Mouse (Mus musculus): Measurements from ENCODE around the gene Tiam1.
A peak's percentile ranks its signal among the peaks of the same experiment; 100 is the strongest.

The Tiam1 gene

GRCm38 (mm10) chr16:89993991-89994825 lies 149.4 kb downstream of the Tiam1 start:
- no peak for DNase-seq (ENCODE audit: low read depth)

- DNase-seq (ENCODE audit: low read depth), result no peak
These were observed 150.1 kb downstream of the Tiam1 start for GRCm38 (mm10) chr16:89993506-89993905.

- peak; percentile 92 for DNase-seq (ENCODE audit: low read depth)
These were observed 151.8 kb downstream of the Tiam1 start for GRCm38 (mm10) chr16:89991701-89992152.

GRCm38 (mm10) chr16:89990288-89990955 lies 153.1 kb downstream of the Tiam1 start:
- DNase-seq (ENCODE audit: low read depth), result no peak

GRCm38 (mm10) chr16:89989816-89990215 lies 153.8 kb downstream of the Tiam1 start:
- DNase-seq (ENCODE audit: low read depth), result no peak

- DNase-seq (ENCODE audit: low read depth), result no peak
These were observed 156.8 kb downstream of the Tiam1 start for GRCm38 (mm10) chr16:89986672-89987362.

- DNase-seq (ENCODE audit: low read depth), result peak; percentile 14
These were observed 157.7 kb downstream of the Tiam1 start for GRCm38 (mm10) chr16:89985702-89986481.

GRCm38 (mm10) chr16:89980075-89980744 lies 163.4 kb downstream of the Tiam1 start:
- DNase-seq (ENCODE audit: low read depth), result no peak

- no peak for DNase-seq (ENCODE audit: low read depth)
These were observed 168.1 kb downstream of the Tiam1 start for GRCm38 (mm10) chr16:89975441-89975840.

GRCm38 (mm10) chr16:89973814-89974712 lies 169.5 kb downstream of the Tiam1 start:
- no peak for DNase-seq (ENCODE audit: low read depth)

GRCm38 (mm10) chr16:89972854-89973487 lies 170.6 kb downstream of the Tiam1 start:
- no peak for DNase-seq (ENCODE audit: low read depth)

GRCm38 (mm10) chr16:89972018-89972417 lies 171.6 kb downstream of the Tiam1 start:
- DNase-seq (ENCODE audit: low read depth), result no peak

- DNase-seq (ENCODE audit: low read depth), result no peak
These were observed 175.5 kb downstream of the Tiam1 start for GRCm38 (mm10) chr16:89968058-89968457.

- no peak for DNase-seq (ENCODE audit: low read depth)
These were observed 180.7 kb downstream of the Tiam1 start for GRCm38 (mm10) chr16:89962876-89963275.

GRCm38 (mm10) chr16:89960904-89961303 lies 182.7 kb downstream of the Tiam1 start:
- no peak for DNase-seq (ENCODE audit: low read depth)

GRCm38 (mm10) chr16:89960186-89960878 lies 183.2 kb downstream of the Tiam1 start:
- no peak for DNase-seq (ENCODE audit: low read depth)

GRCm38 (mm10) chr16:89958982-89959381 lies 184.6 kb downstream of the Tiam1 start:
- no peak for DNase-seq (ENCODE audit: low read depth)

- no peak for DNase-seq (ENCODE audit: low read depth)
These were observed 185.5 kb downstream of the Tiam1 start for GRCm38 (mm10) chr16:89958030-89958429.

GRCm38 (mm10) chr16:89954525-89954924 lies 189.0 kb downstream of the Tiam1 start:
- no peak for DNase-seq (ENCODE audit: low read depth)
